Mouse (Mus musculus) right cerebral cortex, postnatal 25 days (tissue): ENCODE results near the gene Adora1.

Source experiments
- DNase-seq: peaks from one replicate; pipeline ENCODE4 v3.0.0; 2022

The Adora1 gene

DNA sequence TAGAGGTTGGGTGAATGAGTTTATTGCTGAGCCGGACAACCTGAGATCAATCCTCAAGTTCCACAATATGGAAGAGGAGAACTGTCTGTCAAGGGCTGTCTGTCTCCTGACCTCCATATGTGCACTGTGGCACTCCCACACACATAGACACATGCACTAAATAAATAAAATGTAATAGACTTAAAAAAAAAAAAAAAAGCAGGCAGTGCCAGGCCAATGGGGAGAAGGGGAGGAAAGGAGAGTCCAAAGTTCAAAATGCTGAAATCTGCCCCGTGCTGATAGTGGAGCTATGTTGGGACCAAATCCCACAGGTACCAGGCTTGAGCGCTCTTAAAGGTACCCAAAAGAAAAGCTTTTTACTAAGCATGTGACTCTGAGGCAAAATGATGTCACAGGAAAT lies 2.2 kb upstream of the Adora1 start:
- DNase-seq: no peak

DNA sequence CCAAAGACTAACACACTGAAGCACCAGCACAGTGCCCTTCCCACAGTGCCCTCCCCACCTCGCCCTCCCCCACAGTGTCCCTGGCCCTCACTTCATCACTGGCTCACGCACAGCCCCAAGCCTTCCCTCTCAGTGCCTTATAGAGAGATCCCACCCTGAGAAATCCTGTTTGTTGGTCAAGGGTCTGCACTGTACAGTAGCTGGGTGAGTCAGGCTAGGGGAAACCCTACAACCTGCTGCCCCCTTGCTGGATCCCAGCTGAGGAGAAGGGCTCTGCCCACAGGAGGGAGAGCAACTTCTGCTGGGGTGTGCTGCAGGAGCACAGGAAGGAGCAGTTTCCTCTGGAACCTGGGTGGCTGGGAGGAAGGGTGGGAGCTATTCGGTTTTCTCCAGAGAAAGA lies 911 bp upstream of the Adora1 start:
- no peak for DNase-seq

DNA sequence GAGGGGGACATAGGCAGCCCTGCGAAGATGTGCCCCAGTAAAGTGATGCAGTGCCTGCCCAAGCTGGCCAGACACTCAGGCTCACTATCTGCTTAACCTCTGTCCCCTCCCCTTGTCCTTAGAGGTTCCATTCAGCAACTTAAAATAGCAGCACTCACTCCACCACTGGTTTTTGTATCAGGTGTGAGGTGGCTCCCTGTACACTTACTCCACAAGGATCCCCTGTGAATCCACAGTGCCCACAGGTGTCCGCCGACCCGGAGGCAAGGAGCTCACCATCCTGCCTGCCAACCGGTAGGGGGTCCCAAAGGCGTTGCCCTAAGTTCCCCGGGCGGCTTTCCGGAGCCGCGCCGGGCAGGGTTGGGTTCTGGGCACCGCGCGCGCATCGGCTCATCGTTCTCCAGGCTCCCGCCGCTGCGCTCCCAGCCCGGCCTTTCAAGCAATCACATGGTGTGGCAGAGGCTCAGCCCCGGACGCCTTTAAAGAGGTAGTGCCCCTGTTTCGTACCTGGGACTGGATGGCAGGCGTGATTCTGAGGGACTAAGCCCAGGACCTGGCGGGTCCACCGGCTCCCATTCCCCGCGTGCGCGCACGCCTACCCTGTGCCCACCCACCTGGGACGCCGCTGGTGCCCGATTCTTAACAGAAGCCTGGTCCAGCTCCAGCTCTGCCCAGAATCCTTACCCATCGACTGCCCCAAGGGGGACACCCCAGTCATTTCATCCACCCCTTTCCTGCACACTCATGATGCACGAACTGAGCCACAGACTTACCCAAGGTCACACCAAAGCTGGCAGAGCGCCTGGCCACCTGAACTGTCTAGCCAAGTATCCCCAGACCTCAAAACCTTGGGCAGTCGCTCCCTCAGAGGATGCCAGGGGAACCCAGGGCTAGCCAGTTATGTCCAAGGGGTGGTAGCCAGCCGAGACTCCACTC lies 508 bp downstream of the Adora1 start:
- peak; percentile 79 for DNase-seq

DNA sequence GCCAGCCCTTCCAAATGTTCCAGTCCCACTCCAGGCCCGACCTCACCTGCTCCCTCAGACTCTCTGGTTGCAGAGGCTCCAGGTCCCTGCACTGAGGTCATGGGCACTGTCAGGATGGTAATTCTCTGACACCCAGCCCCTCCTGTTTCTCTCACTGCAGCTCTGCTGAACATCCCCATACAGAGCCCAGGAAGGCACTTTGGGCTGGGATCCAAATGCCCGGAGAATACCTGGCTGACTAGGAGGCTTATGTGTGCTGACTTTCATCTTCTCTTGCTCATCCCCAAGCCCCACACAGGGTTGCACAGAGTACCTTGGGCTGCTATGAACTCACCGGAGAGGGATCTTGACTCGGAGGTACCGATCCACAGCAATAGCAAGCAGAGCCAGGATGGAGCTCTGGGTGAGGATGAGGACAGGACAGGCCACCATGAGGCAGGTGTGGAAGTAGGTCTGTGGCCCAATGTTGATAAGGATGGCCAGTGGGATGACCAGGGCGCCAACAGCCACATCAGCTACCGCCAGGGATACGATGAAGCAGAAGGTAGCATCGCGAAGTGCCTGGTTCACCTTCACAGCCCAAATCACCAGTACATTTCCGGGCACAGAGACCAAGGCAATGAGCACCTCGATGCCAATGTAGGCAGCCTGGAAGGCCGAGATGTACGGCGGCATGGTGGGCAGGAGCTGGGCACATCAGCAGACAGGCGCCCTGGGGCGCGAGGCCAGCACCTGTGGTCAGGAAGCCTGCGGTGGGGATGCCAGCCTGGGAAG lies 1.4 kb downstream of the Adora1 start:
- DNase-seq: no peak

DNA sequence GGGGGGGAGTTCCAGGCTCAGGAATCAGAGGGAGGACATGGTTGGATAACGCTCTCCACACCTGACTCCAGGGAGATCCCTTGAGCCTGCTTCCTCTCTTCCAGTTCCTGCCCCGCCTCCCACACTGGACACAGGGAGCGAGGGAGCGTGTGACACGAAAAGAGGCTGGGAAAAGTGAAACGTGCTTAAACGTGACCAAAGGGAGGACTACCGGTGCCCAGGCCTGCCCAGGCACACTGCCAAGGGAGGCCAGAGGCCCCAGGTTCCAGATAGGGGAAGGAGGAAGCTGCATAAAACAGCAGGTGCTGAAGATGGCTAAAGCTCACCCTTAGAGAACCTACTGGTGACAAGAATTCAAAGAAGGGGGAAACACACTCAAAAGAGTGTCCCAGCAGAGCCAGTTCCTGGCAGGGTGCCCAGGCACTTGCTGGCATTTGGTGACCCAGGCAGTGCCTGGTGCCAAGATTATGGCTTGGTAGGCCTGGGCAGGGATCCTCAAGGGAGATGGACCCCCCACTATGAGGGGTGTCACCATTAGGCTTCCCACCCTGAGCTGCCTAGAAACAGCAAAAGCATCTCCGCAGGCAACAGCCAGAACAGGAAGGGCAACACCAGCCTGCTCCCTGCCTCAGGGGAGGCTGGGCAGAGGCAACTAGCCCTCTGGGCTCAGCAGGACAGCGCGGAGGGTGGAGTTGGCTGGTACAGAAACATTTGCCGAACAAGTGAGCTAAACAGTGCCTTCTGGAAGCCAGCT lies 2.3 kb downstream of the Adora1 start:
- DNase-seq: peak; percentile 54

DNA sequence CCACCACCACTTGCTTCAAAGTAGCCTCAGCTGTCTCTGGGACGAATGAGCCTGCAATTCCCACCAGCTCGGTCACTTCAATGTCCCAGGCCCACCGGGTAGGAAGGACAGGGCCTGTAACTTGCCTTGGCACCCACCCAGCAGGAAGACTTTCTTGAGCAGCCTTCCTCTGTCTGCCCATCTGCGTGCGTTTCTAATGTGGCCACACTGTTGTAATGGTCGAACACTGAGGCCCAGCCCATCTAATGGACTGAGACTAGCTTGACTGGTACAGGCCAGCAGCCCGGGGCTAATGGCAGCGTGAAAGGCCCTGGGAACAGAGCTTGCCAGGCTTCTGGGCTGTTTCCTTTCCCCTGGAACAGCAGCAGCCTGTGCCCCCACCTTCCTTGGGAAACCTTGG lies 2.9 kb downstream of the Adora1 start:
- DNase-seq: no peak

DNA sequence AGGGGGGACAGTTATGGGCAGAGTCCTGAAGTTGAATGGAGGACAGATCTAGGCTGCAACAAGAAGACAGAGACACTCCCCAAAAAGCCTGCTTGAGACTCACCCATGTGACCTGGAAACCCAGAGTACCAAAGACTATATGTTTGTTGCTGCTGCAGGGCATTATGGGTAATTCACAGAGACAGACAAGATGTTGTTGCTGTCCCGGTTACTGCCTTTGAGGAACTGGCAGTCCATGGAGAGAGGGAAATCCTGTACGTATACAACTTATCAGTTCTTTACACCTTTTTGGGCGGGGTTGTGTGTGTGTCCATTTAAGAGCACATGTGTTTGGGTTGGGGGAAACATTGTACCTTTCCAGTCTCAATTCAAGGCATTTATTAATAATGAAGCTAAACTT lies 3.5 kb downstream of the Adora1 start:
- no peak for DNase-seq

DNA sequence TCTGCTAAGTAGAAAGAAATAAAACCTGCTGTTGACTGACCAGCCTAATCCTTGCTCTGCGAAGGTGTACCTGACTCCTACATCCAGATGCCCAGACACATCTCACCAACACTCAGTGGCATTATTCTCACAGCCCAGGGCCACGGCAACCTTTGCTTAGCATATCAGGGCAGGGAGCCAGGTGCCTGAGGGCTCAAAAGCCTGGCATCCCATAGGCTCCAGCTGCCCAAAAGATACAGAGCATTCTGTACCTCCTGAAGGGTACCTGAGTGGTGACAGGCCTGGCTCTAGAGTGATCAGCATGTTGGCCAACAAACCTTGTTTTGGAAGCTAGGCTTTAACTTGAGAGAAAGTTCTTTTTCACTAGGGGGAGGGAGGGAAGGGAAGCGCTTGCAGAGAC lies 4.0 kb downstream of the Adora1 start:
- DNase-seq: no peak

DNA sequence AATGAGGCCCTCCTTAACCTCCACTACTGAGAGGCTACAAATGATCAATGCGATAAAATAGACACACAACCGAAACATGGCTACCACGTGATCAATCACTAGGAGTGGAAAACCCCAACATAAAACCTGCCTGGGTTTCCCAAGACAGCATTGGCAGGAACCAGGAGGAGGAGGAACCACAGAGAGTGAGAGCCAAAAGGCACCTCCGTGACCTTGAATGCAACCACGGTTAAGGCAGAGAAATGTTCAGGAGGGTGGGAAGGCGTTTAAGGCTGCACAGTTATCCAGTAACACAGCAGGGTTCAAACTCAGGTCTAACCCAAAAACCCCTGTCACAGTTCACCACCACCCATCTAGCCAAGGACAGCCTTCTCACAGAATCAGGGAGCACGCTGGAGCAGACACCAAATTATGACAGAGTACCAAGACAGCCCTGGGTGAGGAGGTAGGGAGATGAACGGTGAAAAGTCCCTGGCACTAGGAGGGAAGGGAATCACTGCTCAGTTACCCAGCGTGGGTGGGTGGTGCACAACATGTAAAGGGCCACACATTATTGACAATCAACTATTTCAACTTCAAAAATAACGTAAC lies 4.5 kb downstream of the Adora1 start:
- DNase-seq: no peak

DNA sequence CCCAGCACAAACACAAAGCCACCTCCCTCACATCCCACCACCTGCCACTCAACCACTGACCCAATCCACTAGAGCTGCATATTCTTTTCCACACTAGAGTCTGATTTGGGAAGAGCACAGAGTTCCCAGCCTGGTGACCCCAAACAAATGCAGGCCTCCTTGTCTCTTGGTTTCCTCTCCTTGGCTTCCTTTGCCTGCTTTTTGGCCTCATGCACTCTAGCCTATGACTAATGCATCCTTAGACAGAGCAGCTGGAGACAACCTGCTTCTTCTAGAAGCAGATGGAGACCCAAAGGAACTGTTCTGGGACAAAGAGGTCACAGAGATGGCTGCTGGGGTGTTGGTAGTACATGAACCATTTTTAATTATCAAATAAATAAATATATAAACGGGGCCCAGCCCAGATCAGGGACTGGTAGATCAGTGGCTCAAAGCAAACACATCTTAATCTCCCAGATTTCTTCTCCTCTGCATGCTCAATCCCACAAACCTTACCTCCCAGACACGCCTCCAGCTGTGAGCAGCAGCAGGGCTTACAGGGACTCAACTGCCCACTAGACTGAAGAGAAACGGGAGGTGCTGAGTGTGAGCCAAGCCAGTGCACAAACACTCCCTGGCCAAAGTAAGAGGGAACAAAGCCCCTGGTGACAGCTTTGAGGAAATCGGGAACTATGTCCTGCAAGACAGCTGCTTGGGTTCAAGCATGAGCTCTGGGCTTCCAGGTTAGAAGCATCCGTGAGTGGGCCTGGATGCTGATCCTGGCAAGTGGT lies 5.2 kb downstream of the Adora1 start:
- DNase-seq: no peak

DNA sequence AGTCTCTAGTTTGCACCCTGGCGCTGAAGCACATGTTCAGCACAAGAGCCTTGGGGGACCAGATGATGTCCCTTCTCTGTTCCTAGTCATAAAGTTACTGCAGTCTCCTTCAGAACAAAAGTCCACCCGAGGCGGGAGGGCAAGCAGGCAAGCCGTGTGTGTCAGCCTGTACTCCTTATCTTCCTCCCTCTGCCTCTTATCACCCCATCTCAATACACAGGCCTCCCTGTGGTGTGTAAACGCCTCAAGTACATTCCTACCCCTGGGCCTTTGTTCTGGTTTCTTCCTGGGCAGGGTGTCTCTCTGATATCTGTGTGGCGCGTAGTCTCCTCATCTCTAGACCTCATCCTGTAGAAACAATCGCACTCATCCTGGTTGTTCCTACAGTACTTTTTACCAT lies 8.5 kb downstream of the Adora1 start:
- DNase-seq: no peak

DNA sequence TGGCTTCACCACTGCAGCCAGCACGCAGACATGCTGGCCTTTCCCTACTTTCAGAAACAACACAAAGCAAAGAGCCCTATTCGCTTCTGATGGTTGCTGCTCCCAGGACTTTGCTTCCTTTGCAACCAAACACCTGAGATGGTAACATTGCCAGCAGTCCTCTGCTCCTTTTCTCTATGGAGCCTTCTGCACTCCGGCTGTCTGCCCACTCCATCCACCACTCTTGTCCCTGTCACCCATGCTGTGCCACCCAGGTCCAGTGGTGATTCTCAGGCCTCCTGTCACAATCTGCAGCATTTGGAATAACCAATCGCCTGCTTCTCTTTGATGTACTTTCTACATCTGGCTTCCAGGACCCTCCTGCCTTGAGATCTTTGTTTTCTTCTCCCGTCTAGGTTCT lies 9.9 kb downstream of the Adora1 start:
- no peak for DNase-seq

DNA sequence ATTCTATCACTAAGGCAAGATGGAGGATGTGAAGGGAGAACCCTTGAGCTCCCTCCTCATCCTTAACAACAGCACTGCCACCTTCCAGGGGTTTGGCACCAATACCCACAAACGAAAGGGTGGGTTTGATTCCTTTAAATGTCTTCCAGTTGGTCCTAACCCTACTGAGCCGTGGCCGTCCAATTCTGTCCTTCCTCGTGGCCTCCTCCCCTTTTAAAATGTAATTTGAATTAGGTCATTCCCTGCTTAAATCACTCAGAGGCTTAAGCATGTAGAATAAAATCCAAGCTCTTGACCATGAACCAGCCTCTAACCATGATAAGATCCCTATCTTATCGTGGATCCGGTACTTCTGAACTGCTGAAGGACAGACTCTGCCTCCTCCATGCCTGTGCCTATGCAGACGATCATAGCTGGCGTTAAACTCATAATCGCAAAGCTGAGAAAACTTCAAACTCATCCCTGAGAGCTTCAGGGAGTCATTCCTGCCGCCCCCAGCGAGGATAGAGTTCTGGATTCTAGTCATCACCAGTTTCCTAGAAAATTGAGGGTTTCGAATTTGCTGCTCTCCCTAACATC lies 10.5 kb downstream of the Adora1 start:
- no peak for DNase-seq

DNA sequence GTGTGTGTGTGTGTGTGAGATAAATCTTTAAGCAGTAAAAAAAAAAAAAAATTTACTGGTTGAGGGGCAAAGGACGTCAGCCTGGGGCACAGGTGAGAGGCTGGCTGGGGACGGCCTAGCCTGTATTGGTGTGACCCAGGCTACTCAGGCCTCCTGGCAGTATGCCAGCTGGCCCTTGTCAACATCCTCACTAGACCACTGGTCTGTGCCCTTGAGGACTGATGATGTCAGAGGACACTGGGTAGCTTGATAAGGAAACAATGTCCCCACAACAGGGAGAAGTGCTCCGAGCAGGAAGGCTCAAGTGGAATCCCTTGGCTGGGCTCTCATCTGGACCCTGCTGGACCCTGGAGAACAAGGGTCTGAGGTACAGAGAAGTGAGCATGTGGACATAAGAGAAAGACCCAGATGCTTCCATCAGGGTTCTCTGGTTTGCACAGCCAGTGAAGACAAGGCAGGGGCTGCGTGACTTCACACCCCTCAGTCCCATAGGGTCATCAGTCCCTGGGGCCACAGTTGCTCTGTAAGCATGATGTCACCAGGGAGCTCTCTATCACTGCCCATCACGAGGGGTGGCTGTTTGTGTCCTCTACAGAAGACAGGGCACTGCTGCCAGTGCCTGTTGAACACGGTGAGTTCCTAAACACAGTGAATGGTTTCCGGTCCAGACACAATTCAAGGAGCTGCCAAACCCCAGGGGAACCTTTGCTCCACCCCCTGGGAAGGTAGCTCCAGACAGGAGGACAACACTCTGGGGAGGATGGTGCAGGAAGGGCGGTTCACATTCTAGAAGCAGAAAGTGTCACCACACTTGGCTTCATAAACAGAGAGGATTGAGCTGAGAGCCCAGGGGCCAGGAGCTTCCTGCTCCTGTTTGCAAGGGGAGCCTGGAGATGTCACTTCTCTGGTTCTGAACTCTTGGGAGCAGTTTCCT lies 12.8 kb downstream of the Adora1 start:
- DNase-seq: no peak

DNA sequence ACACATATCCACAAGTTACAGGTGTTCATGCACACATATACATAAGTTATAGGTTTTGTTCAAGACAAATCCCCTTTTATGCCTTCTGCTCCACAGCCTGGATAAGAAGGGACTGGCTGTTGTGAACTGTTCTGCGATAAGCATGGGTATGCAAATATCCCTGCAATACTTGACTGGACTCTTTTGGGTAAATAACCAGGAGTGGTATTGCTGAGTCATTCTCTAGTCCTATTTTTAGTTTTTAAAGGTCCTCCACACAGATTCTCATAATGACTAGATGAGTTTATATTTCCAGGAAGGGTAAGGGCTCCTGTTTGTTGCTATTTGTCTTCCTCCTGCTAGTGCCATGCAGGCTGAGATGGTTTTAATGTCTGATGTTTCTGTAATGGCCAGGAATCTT lies 14.1 kb downstream of the Adora1 start:
- DNase-seq: no peak

DNA sequence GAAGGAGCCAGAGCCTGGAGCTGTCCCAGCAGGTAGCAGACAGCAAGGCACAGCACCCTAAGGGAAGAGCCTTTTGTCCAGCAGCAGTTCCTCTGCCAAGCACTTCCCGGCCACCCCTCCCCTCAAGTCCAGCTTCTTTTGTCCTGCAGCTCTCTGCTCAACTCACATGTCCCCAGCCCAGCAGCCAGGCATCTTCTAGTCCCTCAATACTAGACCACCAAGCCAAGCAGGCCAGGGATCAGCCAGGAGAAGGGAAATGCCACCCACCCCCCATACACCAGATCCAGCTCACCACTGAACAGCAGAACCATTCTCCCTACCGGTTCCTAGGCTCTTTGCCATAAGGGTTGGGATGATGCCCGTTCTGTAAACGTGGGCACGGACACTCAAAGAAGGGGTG lies 15.6 kb downstream of the Adora1 start:
- no peak for DNase-seq

DNA sequence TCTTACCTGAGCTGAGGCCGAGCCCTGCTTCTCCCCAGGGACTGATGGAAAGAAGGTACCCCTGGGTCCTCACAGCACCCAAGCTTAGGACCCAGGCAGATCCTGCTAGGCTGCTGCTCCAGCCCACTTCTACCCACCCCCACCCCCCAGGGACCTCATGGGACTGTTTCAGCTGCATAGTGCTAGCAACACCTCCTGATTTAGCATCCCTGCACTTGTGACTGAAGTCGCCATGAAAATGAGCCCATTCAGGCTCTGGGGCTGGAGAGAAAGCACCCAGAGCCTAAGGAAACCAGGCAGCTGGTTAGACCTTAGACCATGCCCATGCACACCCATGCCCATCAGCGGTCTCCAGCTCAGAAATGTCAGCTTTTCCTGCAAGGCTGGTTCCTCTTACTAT lies 17.3 kb downstream of the Adora1 start:
- DNase-seq: no peak

DNA sequence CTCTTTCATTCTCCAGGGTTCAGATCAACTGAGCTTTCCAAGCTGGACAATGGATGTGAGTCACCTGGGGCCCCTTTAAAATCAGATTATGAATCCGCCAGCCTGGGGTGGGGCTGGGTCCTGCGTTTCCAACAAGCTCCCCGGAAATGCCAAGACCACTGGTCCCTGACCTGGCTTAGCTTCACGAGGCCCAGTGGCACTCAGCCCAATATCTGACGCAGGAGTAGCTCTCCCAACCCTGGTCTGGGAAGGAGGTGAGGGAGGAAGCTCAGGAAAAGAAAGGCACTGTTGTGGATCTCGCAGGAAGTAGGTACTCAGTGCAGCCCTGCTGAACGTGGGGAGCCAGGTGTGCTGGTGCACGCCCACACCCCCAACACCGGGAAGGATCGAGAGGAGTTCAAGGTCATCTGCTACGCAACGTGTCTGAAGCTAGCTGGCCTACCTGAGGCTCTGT lies 18.2 kb downstream of the Adora1 start:
- DNase-seq: no peak

DNA sequence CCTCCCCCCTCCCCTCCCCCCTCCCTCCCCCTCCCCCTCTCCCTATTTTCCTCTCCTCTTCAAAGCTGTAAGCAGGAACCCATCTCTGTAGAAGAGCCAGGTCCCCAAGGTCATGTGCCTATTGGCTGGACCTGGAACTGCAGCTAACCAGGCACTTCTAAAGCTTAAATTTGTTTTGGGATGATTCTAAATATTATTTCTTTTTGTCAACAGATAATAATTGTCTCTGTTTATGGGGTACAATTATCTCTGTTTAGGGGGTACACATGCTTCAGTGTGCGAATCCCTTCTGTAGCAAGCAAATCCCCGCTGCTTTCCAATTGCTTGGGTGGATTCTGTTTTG lies 18.6 kb downstream of the Adora1 start:
- DNase-seq: no peak

DNA sequence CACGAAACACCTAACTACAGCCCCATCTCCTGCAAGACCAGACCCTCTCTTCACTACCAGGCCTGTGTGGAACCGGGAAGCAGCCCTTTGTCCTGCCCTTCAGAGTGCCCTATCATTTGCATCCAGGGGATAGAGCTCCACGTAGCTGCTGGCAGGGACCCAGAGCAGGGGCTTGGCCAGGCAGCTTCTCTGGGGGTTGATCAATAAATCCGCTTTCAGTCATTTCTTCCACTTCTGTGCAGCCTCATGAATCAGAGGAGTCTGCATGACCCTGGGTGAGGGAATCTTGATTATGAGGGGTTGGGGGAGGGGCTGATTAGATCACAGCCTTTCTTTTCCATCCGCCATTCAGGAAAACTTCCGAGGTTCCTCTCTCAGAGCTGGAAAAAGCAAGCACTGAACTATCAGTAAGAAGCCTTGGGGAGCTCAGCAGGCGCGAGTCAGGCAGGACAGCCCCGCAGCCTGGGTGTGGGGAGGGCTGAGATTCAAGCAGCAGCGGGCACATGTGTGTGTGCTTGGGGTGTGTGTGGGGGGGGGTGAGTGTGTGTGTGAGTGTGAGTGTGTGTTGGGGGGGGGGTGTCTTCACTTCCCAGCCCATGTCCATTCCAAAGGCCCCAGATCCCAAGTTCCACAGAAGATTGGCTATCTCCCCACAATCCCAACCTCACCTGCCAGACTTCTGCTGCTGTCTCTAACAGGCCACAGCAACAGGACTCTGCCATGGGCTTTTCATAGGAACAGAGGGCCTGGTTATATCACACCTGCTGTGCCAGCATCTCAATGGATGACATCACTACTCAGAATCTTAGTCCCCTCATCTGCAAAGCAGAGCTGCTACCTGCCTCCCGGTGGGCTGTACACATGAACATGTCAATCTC lies 19.2 kb downstream of the Adora1 start:
- DNase-seq: no peak
